Mouse (Mus musculus) layer of hippocampus, adult 6 months (tissue): ENCODE measurements around the gene Zcchc4. TPM values are rescaled to one million over a fixed set of nuclear protein-coding genes. Genes with fewer than 3 reads are reported as not detected.

Experiments
- long read RNA-seq, 2 experiments: library from polyadenylated mRNA; unstranded; transcript quantifications; one replicate each; pipeline ENCODE4 v2.0.0; 2019 to 2020
- polyA plus RNA-seq: library from polyadenylated mRNA; unstranded; fragments of <200 nt; fragmentation: Nextera tagmentation; gene quantifications from 2 replicates; pipeline ENCODE4 v1.2.3, GENCODE M21; 2021

Zcchc4 gene
- 4.9 and 5.4 TPM in 2 replicates for polyA plus RNA-seq
- long read RNA-seq, experiment 1, transcript Zcchc4-203 (13 exons, 2,485 nt): major isoform, 12 of 13 reads
- long read RNA-seq, experiment 1, partial matches to known transcripts: 0 of 13 reads
- long read RNA-seq, experiment 1, other reads (novel, unspliced or antisense): 1 of 13 reads
- long read RNA-seq, experiment 2, full-length matches to known transcripts: 41 of 60 reads
- long read RNA-seq, experiment 2, partial matches to known transcripts: 4 of 60 reads
- long read RNA-seq, experiment 2, other reads (novel, unspliced or antisense): 15 of 60 reads

GRCm38 (mm10) chr5:52775237-52775636, at the start of gene Zcchc4:
Gene Zcchc4, plus strand, starts transcription at chr5:52775409.

GRCm38 (mm10) chr5:52741391-52742111, 33.7 kb upstream of the Zcchc4 start, which contains the start of gene Pi4k2b:
Gene Pi4k2b, plus strand, starts transcription at chr5:52741574.

GRCm38 (mm10) chr5:52833761-52834274, 58.6 kb downstream of the Zcchc4 start, which contains the start of gene Anapc4:
Gene Anapc4, plus strand, starts transcription at chr5:52834012.

Other genes starting within 250 kb of the Zcchc4 start
- gene Lgi2, start 208.9 kb upstream of the Zcchc4 start, polyA plus RNA-seq: 1.8 and 2.5 TPM in 2 replicates
- 3.4 and 4.5 TPM in 2 replicates for gene Sepsecs, start 105.7 kb upstream of the Zcchc4 start, polyA plus RNA-seq
- gene Pi4k2b, start 33.8 kb upstream of the Zcchc4 start, polyA plus RNA-seq: 1.0 and 1.6 TPM in 2 replicates
- 34.8 and 40.9 TPM in 2 replicates for gene Anapc4, start 58.6 kb downstream of the Zcchc4 start, polyA plus RNA-seq